In the genomic region with DNA sequence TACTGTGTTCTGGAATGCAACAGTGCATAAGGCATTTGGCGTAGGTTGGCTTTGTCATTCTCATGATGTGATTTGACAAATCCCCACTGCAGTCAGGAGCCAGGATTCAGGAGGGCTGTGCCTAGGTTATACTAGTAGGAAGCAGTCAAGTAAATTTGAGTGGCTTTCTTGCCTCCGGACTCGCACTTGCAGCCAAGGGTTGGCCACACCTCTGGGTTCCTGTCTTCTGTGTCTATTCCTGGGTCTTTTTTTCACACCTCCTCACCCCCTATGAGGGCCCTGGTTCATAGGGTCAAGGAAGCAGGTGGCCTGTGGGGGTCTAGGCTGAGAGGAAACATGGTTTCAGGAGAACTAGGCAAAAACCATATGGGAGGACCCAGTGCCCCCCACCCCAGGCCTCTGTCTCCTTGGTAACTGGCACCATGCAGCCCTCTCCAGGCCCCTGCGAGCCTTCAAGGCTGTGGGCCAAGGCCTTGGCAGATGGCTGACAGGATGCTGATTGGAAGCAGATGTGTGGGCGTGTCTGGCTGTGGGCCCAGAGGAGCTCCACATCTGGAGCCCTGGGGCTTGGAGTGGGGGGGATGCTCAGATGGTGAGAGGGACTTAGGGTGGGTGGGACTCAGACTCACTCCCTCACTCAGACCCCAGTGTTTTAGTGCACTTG, we compare ENCODE assay signal across 8 mouse cellular contexts.
DNase-seq lines count a peak whose midpoint lies in the region; ATAC-seq lines count a peak whose summit lies in the region.

No protein-coding gene starts in this region.

- 26% methylated on average over 5 of the region's 5 CpGs for WGBS in lung, embryonic 15.5 days

- 0 out of 2 replicates have a peak, but pooled peaks have one; percentile 12 for ATAC-seq in granulocyte monocyte progenitor cell, adult 5-6 weeks (replicated peaks; ENCODE audit: poor library complexity, severe bottlenecking)
- ATAC-seq in lung, embryonic 15.5 days (ENCODE audit: borderline replicate concordance, extremely low read depth, low FRiP score, low TSS enrichment): peak; percentile 89
- no peak for ATAC-seq in monocyte, adult 5-6 weeks (replicated peaks; ENCODE audit: insufficient number of reproducible peaks, low FRiP score, low TSS enrichment, poor library complexity, severe bottlenecking)

- DNase-seq in adrenal gland, adult (ENCODE audit: inconsistent age in 2 of 2, low spot score in 1 of 2): peak; percentile 59 to 83
- peak; percentile 88 for DNase-seq in embryo, embryonic 11 days
- DNase-seq in hindlimb bud, embryonic 11.5 days (ENCODE audit: extremely low spot score, low read depth, low spot score): peak; percentile 79
- DNase-seq in ovary, postnatal 36 days (ENCODE audit: low spot score): peak; percentile 78
- DNase-seq in urinary bladder, postnatal 25 days (ENCODE audit: low spot score): no peak

- no peak overlapping the region for H3K4me3 ChIP-seq in lung, embryonic 15.5 days

- peaks cover 36% of the 10 kb centered on the region for H3K4me1 ChIP-seq in lung, embryonic 15.5 days

- H3K4me2 ChIP-seq in lung, embryonic 15.5 days: peak overlapping the region; percentile 23; the same call in 1 of the 2 replicates

- H3K36me3 ChIP-seq in lung, embryonic 15.5 days: no peaks in the 10 kb centered on the region

- peak overlapping the region; percentile 74 for H3K27ac ChIP-seq in lung, embryonic 15.5 days

- H3K9ac ChIP-seq in lung, embryonic 15.5 days: no peak overlapping the region

- no peaks in the 10 kb centered on the region for H3K9me3 ChIP-seq in lung, embryonic 15.5 days

- H3K27me3 ChIP-seq in lung, embryonic 15.5 days: no peaks in the 10 kb centered on the region
